Mouse (Mus musculus) heart, postnatal 0 days (tissue): ENCODE data around the gene Mms22l.

Source experiments
- CTCF ChIP-seq: IDR thresholded peaks from 2 replicates; pipeline ENCODE4 v1.5.1; 2016; ENCODE audit warnings: antibody characterized with exemption, control low read depth, low read depth
- EP300 ChIP-seq: IDR thresholded peaks from 2 replicates; pipeline ENCODE4 v1.6.1; 2016; ENCODE audit warnings: antibody characterized with exemption, low read depth

DNA sequence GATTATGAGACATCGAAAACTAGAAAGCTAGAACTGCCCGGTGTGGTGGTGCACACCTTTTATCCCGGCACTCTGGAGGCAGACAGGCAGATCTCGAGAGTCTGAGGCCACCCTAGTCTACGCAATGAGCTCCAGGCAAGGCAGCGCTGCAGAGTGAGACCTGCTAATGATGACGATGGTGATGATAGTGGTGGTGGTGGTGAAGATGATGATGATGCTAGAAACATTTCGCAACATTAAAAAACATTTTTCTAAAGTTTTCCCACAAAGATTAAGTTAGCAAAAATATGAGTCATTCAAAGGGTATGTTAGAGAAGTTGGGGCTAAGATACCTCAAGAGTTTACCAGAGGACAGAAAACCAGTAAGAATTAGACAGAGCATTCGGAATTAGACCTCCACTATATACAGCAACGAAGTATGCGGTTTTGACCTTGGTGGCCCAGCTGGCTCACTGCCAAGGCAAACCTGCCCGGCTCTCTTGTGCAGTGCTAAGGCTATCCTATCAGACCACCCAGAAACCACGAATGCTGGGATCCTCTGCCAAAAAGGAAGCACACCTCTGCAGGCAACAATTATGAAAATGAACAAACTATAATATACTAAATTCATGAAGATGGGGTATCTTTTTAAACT lies 129.8 kb downstream of the Mms22l start:
- TF ChIP-seq CTCF (no peak), EP300 (no peak)
